Mouse (Mus musculus) C2C12 (cell line): ENCODE measurements around the gene Slc6a6.

ENCODE experiments used
- CTCF ChIP-seq: IDR thresholded peaks from one replicate; pipeline ENCODE4 v1.5.1; 2011; ENCODE audit not compliant: control insufficient read depth, insufficient read depth, insufficient read length
- MAX ChIP-seq: IDR thresholded peaks from one replicate; pipeline ENCODE4 v1.6.1; 2011; ENCODE audit warnings: mild to moderate bottlenecking, control low read depth
- USF1 ChIP-seq: IDR thresholded peaks from one replicate; pipeline ENCODE4 v1.6.1; 2011; ENCODE audit warnings: low read depth, mild to moderate bottlenecking, control low read depth, moderate library complexity

GRCm38 (mm10) chr6:91683121-91683520 lies 732 bp upstream of the Slc6a6 start:
- TF ChIP-seq CTCF: peak; percentile 32
- TF ChIP-seq MAX: no peak
- TF ChIP-seq USF1: no peak
